In the genomic region with DNA sequence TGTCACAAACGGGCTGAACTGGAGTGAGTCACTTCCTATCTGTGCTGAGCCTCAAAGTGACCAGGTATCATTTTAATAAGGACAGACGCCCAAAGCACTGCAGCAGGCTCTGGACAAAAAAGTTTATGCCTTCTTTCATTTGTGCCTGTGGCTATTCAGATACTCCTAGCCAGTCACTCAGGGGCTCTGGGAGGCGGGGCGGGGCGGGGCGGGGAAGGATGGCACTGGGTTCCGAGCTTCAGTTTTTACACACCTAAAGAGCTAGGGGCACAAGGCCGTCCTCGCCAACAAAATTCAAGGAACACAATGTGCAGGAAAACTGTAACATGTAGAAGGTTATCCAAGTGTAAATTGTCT, we compare ENCODE assay signal across 8 mouse cellular contexts. TPM values are rescaled to one million over a fixed set of nuclear protein-coding genes. Genes with fewer than 3 reads are reported as not detected.
A peak's percentile ranks its signal among the peaks of the same experiment; 100 is the strongest.
DNase-seq lines count a peak whose midpoint lies in the region; ATAC-seq and TF ChIP-seq lines count a peak whose summit lies in the region.

No protein-coding gene starts in this region.

- intact Hi-C loops in gastrocnemius, adult 2 months (cut with DNase I): loop anchor here (10.0 kb wide), 2 partner anchors 540 to 690 kb away; no protein-coding TSS in a partner anchor

- 0 out of 4 replicates have a peak, but pooled peaks cover 0 to 9% of the 10 kb centered on the region in 2 experiments for H3K4me1 ChIP-seq in CH12.LX (ENCODE audit: control insufficient read depth in 1 of 2, insufficient read depth in 2 of 2)
- 0 out of 2 replicates have a peak, but pooled peaks cover 2% of the 10 kb centered on the region for H3K4me1 ChIP-seq in forebrain, embryonic 11.5 days (replicated peaks; ENCODE audit: control insufficient read depth, insufficient read depth, low read length)
- H3K4me1 ChIP-seq in limb, embryonic 13.5 days: 0 out of 2 replicates have a peak, but pooled peaks cover 4% of the 10 kb centered on the region

- H3K4me2 ChIP-seq in CH12.LX (ENCODE audit: insufficient read depth, low read depth, poor library complexity, severe bottlenecking) (peak overlapping the region; percentile 97), myocyte (ENCODE audit: low read depth) (peak overlapping the region; percentile 73)
- peak overlapping the region; percentile 97 for H3K4me2 ChIP-seq in forebrain, embryonic 11.5 days (ENCODE audit: low read depth, low read length, severe bottlenecking)
- peak overlapping the region; percentile 79 for H3K4me2 ChIP-seq in limb, embryonic 13.5 days (replicated peaks)

- no peak for TF ChIP-seq EP300 in CH12.LX (IDR thresholded peaks at IDR 0.05; ENCODE audit: low read length)

- peak; percentile 87 for ATAC-seq in forebrain, embryonic 11.5 days (replicated peaks; ENCODE audit: low FRiP score)
- ATAC-seq in limb, embryonic 13.5 days (ENCODE audit: low FRiP score, low read depth): peak; percentile 85

- peaks cover 0 to 2% of the 10 kb centered on the region in 2 experiments for H3K36me3 ChIP-seq in CH12.LX (replicated peaks in 1 of 2; ENCODE audit: control insufficient read depth in 1 of 2, insufficient read depth in 1 of 2, low read length in 1 of 2)
- no peaks in the 10 kb centered on the region for H3K36me3 ChIP-seq in forebrain, embryonic 11.5 days (ENCODE audit: control insufficient read depth, insufficient read depth, low read length)
- no peaks in the 10 kb centered on the region for H3K36me3 ChIP-seq in limb, embryonic 13.5 days
- no peaks in the 10 kb centered on the region for H3K36me3 ChIP-seq in myocyte (ENCODE audit: control insufficient read depth, insufficient read depth)

- dilution Hi-C loops in CH12.LX (cut with MboI; ENCODE audit: extremely low pct_ligation_motif_present, extremely low pct_unique_long_range_greater_than_20kb, low sequenced_read_pairs): no loop called here

- no peak for TF ChIP-seq RAD21 in CH12.LX (IDR thresholded peaks at IDR 0.05; ENCODE audit: low read depth, low read length)

- WGBS in forebrain, embryonic 11.5 days: 4% methylated on average over 9 of the region's 9 CpGs
- WGBS in limb, embryonic 13.5 days: 5% methylated on average over 9 of the region's 9 CpGs

- H3K4me3 ChIP-seq in gastrocnemius, adult 2 months: peak overlapping the region; percentile 85
- peak overlapping the region; percentile 59 to 85 (median 73) for H3K4me3 ChIP-seq in CH12.LX (replicated peaks in 1 of 3; ENCODE audit: low read depth in 2 of 3, low read length in 2 of 3, poor library complexity in 1 of 3)
- H3K4me3 ChIP-seq in forebrain, embryonic 11.5 days (ENCODE audit: low read depth, low read length): peak overlapping the region; percentile 63
- H3K4me3 ChIP-seq in limb, embryonic 13.5 days: peak overlapping the region; percentile 81
- H3K4me3 ChIP-seq in myocyte: peak overlapping the region; percentile 29

- H3ac ChIP-seq in myocyte (ENCODE audit: control insufficient read depth, insufficient read length): peak overlapping the region; percentile 26

- peak overlapping the region; percentile 94; the same call in 1 of the 2 replicates for H3K27ac ChIP-seq in gastrocnemius, adult 2 months
- no peak overlapping the region for H3K27ac ChIP-seq in CH12.LX (ENCODE audit: insufficient read depth, low read depth)
- H3K27ac ChIP-seq in forebrain, embryonic 11.5 days (ENCODE audit: low read depth, low read length): no peak overlapping the region
- no peak overlapping the region for H3K27ac ChIP-seq in limb, embryonic 13.5 days

- H3K27me3 ChIP-seq in CH12.LX (replicated peaks): peaks cover 8% of the 10 kb centered on the region
- H3K27me3 ChIP-seq in forebrain, embryonic 11.5 days (ENCODE audit: control insufficient read depth, insufficient read depth, low read length): no peaks in the 10 kb centered on the region
- no peaks in the 10 kb centered on the region; the same call in 1 of the 2 replicates for H3K27me3 ChIP-seq in limb, embryonic 13.5 days
- no peaks in the 10 kb centered on the region for H3K27me3 ChIP-seq in myocyte (ENCODE audit: control insufficient read depth, insufficient read depth, insufficient read length)

- TF ChIP-seq POLR2A in CH12.LX (IDR thresholded peaks at IDR 0.05; ENCODE audit: low read depth, low read length) (no peak), myocyte (IDR thresholded peaks at IDR 0.05; ENCODE audit: insufficient read length, low read depth) (no peak)

- 0 out of 2 replicates have a peak overlapping the region, but pooled peaks have one; percentile 19 for H3K9ac ChIP-seq in CH12.LX (ENCODE audit: insufficient read depth, low read depth)
- peak overlapping the region; percentile 84; the same call in 1 of the 2 replicates for H3K9ac ChIP-seq in forebrain, embryonic 11.5 days (ENCODE audit: low read length)
- no peak overlapping the region for H3K9ac ChIP-seq in limb, embryonic 13.5 days

- TF ChIP-seq CTCF in gastrocnemius, adult 2 months (IDR thresholded peaks at IDR 0.05): no peak
- TF ChIP-seq CTCF in CH12.LX (conservative IDR thresholded peaks at IDR 0.05 in 1 of 2, IDR thresholded peaks at IDR 0.05 in 1 of 2; ENCODE audit: low read depth in 2 of 2, low read length in 2 of 2): no peak

- no peak for DNase-seq in gastrocnemius, adult 2 months
- DNase-seq in gastrocnemius, postnatal 4 days (ENCODE audit: low spot score in 2 of 2): no peak
- no peak for DNase-seq in CH12.LX (ENCODE audit: extremely low read depth)
- DNase-seq in forebrain, embryonic 11.5 days (ENCODE audit: low spot score): no peak
- DNase-seq in layer of hippocampus, adult 11-12 months (ENCODE audit: low spot score): no peak
- DNase-seq in kidney, postnatal 14 days: no peak

- H3K9me3 ChIP-seq in CH12.LX (replicated peaks; ENCODE audit: low read length): no peaks in the 10 kb centered on the region
- no peaks in the 10 kb centered on the region for H3K9me3 ChIP-seq in forebrain, embryonic 11.5 days (ENCODE audit: control insufficient read depth, low read length)
- no peaks in the 10 kb centered on the region for H3K9me3 ChIP-seq in limb, embryonic 13.5 days

- no peaks in the 10 kb centered on the region for H3K79me2 ChIP-seq in CH12.LX (replicated peaks; ENCODE audit: control insufficient read depth, extremely low read depth, insufficient read depth, poor library complexity, severe bottlenecking)
- H3K79me2 ChIP-seq in myocyte (ENCODE audit: control insufficient read depth, insufficient read depth): peaks cover 4% of the 10 kb centered on the region

- in situ Hi-C loops in CH12.LX (cut with MboI; ENCODE audit: low pct_ligation_motif_present, low pct_unique_long_range_greater_than_20kb, low sequenced_read_pairs): loop anchor here (25.0 kb wide), 1 partner anchor 263 kb away; no protein-coding TSS in a partner anchor

TF ChIP-seq in CH12.LX, 34 proteins besides CTCF, POLR2A, EP300 and RAD21:
- TF ChIP-seq MAX (IDR thresholded peaks at IDR 0.05; ENCODE audit: low read length): no peak
- TF ChIP-seq ZC3H11A (IDR thresholded peaks at IDR 0.05; ENCODE audit: low read depth, low read length): no peak
- no peak for TF ChIP-seq E2F4 (IDR thresholded peaks at IDR 0.05; ENCODE audit: insufficient replicate concordance, low read depth, low read length)
- 0 out of 2 replicates have a peak, but pooled peaks have one; percentile 32 for TF ChIP-seq SIN3A (IDR thresholded peaks at IDR 0.05; ENCODE audit: low read length)

TF ChIP-seq in myocyte, 11 proteins besides CTCF, POLR2A, EP300 and RAD21:
- TF ChIP-seq CEBPB (IDR thresholded peaks at IDR 0.05; ENCODE audit: insufficient read depth, poor library complexity, severe bottlenecking) (no peak), USF1 (IDR thresholded peaks at IDR 0.05; ENCODE audit: low read depth) (no peak), MYOD1 (IDR thresholded peaks at IDR 0.05; ENCODE audit: control insufficient read depth in 1 of 3, insufficient read length in 2 of 3, low read depth in 2 of 3) (no peak), SRF (IDR thresholded peaks at IDR 0.05; ENCODE audit: control insufficient read depth, insufficient read length, low read depth) (no peak), TCF12 (IDR thresholded peaks at IDR 0.05; ENCODE audit: insufficient read depth, poor library complexity, severe bottlenecking) (no peak), TCF3 (IDR thresholded peaks at IDR 0.05; ENCODE audit: insufficient read length, low read depth) (no peak), MAX (IDR thresholded peaks at IDR 0.05; ENCODE audit: low read depth) (no peak), E2F4 (IDR thresholded peaks at IDR 0.05; ENCODE audit: insufficient read depth) (no peak)
TF ChIP-seq in myocyte: peak in this region for 0.

RNA-seq across cellular contexts. Expression of gene Stx17, which starts 0.3 kb away (rescaled TPM):
- total RNA-seq in gastrocnemius, adult 2 months (2021): 10 to 100 TPM; 24.6 to 27.7 TPM
- total RNA-seq in gastrocnemius, postnatal 4 days (2021): 10 to 100 TPM; 35.7 to 36.4 TPM
- total RNA-seq in CH12.LX (2012; rRNA removed) (8.0 TPM in 2 replicates), CH12.LX (2014; rRNA removed) (7.0 and 7.2 TPM in 2 replicates)
- polyA plus RNA-seq in CH12.LX (2012; ENCODE audit: insufficient read length, low read depth) (10.0 and 11.6 TPM in 2 replicates), myocyte (2012; fragmentation: generic; extraction: Trizol) (7.4 TPM)
- polyA plus RNA-seq in forebrain, embryonic 11.5 days (2014; fragmentation: Nextera tagmentation; extraction: Ambion mirVana): 24.9 and 29.9 TPM in 2 replicates
- polyA plus RNA-seq in limb, embryonic 13.5 days (2015; fragmentation: Nextera tagmentation; extraction: Ambion mirVana): 34.0 and 36.2 TPM in 2 replicates

Comparison
In these comparisons a context has a peak if more than half of its experiments do, and no peak if none do; other contexts are left out.
1. H3K4me3 ChIP-seq: peak in every context shown above with its lines; median percentile 85 in gastrocnemius, adult 2 months; 81 in limb, embryonic 13.5 days; 73 in CH12.LX; 63 in forebrain, embryonic 11.5 days; 29 in myocyte.